Mouse (Mus musculus) forebrain, embryonic 12.5 days (tissue): ENCODE measurements around the gene Mfsd10. TPM values are rescaled to one million over a fixed set of nuclear protein-coding genes. Genes with fewer than 3 reads are reported as not detected.

ENCODE experiments used
- ATAC-seq: fragments of 200-750 bp; cut with Nextera tagmentation; 2 replicates; pipeline ENCODE4 v1.8.0; 2017; ENCODE audit warnings: moderate TSS enrichment; ENCODE audit not compliant: low FRiP score
- H3K27ac ChIP-seq: fragments of 300-500 bp; sonication (generic); 2 replicates; pipeline ENCODE4 v1.5.1; 2016; ENCODE audit warnings: mild to moderate bottlenecking
- H3K27me3 ChIP-seq: fragments of 300-500 bp; sonication (generic); 2 replicates; pipeline ENCODE4 v1.6.1; 2016; ENCODE audit warnings: mild to moderate bottlenecking
- H3K36me3 ChIP-seq: fragments of 300-500 bp; sonication (generic); replicated peaks from 2 replicates; pipeline ENCODE4 v1.6.1; 2016; ENCODE audit warnings: mild to moderate bottlenecking
- H3K4me1 ChIP-seq: fragments of 300-500 bp; sonication (generic); 2 replicates; pipeline ENCODE4 v1.6.1; 2016
- H3K4me2 ChIP-seq: fragments of 300-500 bp; sonication (generic); 2 replicates; pipeline ENCODE4 v1.6.1; 2016; ENCODE audit warnings: mild to moderate bottlenecking, moderate library complexity
- H3K4me3 ChIP-seq: fragments of 300-500 bp; sonication (generic); replicated peaks from 2 replicates; pipeline ENCODE4 v1.5.1; 2016; ENCODE audit warnings: mild to moderate bottlenecking
- H3K9ac ChIP-seq: fragments of 300-500 bp; sonication (generic); 2 replicates; pipeline ENCODE4 v1.6.1; 2016; ENCODE audit warnings: mild to moderate bottlenecking
- H3K9me3 ChIP-seq: fragments of 300-500 bp; sonication (generic); 2 replicates; pipeline ENCODE4 v1.6.1; 2016
- WGBS: fragments of 180-500 bp; shearing (Covaris S2); methylation state at CpG from one replicate; pipeline ENCODE4 v1.1.7; 2016; 5-methylcytosine and 5-hydroxymethylcytosine counted together
- polyA plus RNA-seq: library from polyadenylated mRNA; unstranded; fragments of >200 nt; fragmentation: Nextera tagmentation; extraction: Ambion mirVana; gene quantifications from 2 replicates; pipeline ENCODE4 v1.2.1, GENCODE M21; 2016

Gene Mfsd10
- polyA plus RNA-seq = 78.7 and 102 TPM in 2 replicates

DNA sequence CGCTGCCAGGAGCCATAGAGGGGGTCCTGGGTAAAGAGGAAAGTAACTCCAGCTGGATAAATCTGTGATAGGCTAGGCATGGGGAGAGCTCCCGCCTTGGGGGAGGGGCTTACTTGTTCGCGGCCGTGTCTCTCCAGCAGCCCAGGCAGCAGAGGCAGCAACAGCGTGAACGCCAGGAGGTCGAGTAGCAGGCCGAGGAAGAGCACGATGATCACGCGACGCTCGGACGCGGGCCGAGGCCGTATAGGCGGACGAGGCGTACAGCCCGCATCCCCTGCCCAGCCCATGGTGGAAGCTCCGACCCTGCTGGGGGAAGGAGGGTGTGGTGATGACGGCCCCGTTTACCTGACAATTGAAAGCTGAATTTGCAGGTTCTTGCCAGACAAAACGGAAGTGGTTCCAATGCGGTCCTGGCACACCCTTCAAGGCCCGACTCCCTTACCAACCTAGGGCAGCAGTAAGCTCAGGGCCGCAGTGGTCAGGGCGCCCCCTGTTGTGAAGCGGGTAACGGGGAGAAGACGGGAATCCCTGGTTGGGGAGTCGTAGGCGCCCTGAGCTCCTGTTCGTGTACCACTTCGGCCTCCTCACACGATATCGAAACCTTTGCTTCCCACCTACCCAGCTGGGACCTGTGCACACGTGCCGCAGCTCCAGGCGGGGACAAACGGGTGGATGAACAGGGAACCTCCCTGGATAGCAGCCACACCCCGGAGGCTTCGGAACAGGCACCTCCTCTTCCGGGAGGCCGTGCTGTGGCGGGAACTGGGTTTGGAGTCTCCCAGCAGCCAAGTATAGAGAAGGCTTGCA, at the start of gene Mfsd10:
TSS of gene Mfsd10 (minus strand) at position 732 of the 807 bp plus-strand sequence.
- peak within 1 kb of the TSS; percentile 55 for H3K4me3 ChIP-seq
- ATAC-seq = peak; percentile 92
- H3K9me3 ChIP-seq = no peaks in the 10 kb centered on the region
- H3K27ac ChIP-seq = peak within 1 kb of the TSS; percentile 72
- peak within 1 kb of the TSS; percentile 66 for H3K9ac ChIP-seq
- peak within 1 kb of the TSS; percentile 88 for H3K4me2 ChIP-seq
- under 1% methylated on average over 48 of the region's 48 CpGs for WGBS
- H3K36me3 ChIP-seq = peaks cover 82% of the 10 kb centered on the region
- H3K27me3 ChIP-seq = no peaks in the 10 kb centered on the region
- peaks cover 22% of the 10 kb centered on the region for H3K4me1 ChIP-seq

DNA sequence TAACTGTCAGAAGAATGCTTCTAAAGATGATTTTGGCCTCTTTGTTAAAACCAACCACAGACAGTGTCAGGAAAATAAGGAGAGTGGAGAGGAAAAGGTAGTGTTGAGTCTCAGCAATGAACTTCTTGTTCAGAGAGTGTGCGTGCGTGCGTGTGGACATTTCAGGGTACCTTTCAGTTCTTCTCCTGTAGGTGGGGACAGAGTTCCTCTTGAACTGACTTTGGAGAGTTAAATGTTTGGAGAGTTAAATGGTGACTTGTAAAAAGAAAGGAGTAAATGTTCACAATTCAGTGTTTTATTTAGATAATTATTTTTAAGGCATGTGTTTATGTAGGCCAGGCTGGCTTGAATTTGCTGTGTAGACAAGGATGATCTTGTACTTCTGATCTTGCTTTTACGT, 33.3 kb upstream of the Mfsd10 start:
- Histone ChIP-seq H3K36me3 (no peaks in the 10 kb centered on the region), H3K4me1 (no peaks in the 10 kb centered on the region), H3K9ac (no peak overlapping the region), H3K4me2 (no peak overlapping the region), H3K27ac (no peak overlapping the region), H3K27me3 (no peaks in the 10 kb centered on the region), H3K4me3 (no peak overlapping the region), H3K9me3 (no peaks in the 10 kb centered on the region)
- ATAC-seq = no peak
- 74% methylated on average over 4 of the region's 4 CpGs for WGBS

GRCm38 (mm10) chr5:34669493-34669892, 32.5 kb upstream of the Mfsd10 start:
- H3K9ac ChIP-seq = no peak overlapping the region
- H3K36me3 ChIP-seq = no peaks in the 10 kb centered on the region
- ATAC-seq = no peak
- H3K27me3 ChIP-seq = no peaks in the 10 kb centered on the region
- H3K27ac ChIP-seq = no peak overlapping the region
- H3K4me3 ChIP-seq = no peak overlapping the region
- H3K4me2 ChIP-seq = no peak overlapping the region
- no peaks in the 10 kb centered on the region for H3K9me3 ChIP-seq
- WGBS = 72% methylated on average over 2 of the region's 2 CpGs
- no peaks in the 10 kb centered on the region for H3K4me1 ChIP-seq

- no peak for ATAC-seq
- H3K36me3 ChIP-seq = no peaks in the 10 kb centered on the region
- H3K4me1 ChIP-seq = peaks cover 8% of the 10 kb centered on the region
- no peak overlapping the region for H3K27ac ChIP-seq
- H3K9me3 ChIP-seq = no peaks in the 10 kb centered on the region
- no peak overlapping the region for H3K4me3 ChIP-seq
- no peak overlapping the region for H3K4me2 ChIP-seq
- no peak overlapping the region for H3K9ac ChIP-seq
- H3K27me3 ChIP-seq = no peaks in the 10 kb centered on the region
- WGBS = 93% methylated on average over 2 of the region's 2 CpGs
These were observed 26.2 kb upstream of the Mfsd10 start for GRCm38 (mm10) chr5:34663231-34663630.

DNA sequence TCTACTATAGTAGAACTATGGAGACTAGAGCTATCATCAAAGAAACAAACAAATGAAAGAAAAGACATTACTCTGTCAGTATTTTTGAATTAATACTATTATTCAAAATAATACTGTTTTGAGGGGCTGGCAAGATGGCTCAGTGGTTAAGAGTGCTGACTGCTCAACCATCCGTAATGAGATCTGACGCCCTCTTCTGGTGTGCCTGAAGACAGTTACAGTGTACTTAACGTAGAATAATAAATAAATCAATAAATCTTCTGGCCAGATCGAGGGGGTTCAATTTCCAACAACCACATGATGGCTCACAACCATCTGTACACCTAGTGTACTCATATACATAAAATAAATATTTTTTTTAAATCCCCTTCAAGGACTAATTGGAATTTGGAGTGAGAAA, 24.9 kb upstream of the Mfsd10 start:
- no peaks in the 10 kb centered on the region for H3K27me3 ChIP-seq
- no peak overlapping the region for H3K27ac ChIP-seq
- H3K36me3 ChIP-seq = peaks cover 3% of the 10 kb centered on the region; the same call in 1 of the 2 replicates
- no peak overlapping the region for H3K9ac ChIP-seq
- H3K9me3 ChIP-seq = no peaks in the 10 kb centered on the region
- peaks cover 8% of the 10 kb centered on the region for H3K4me1 ChIP-seq
- H3K4me3 ChIP-seq = no peak overlapping the region
- ATAC-seq = no peak
- 86% methylated on average over 4 of the region's 4 CpGs for WGBS
- H3K4me2 ChIP-seq = no peak overlapping the region

GRCm38 (mm10) chr5:34660591-34661130, 23.6 kb upstream of the Mfsd10 start:
- ATAC-seq = no peak
- under 1% methylated on average over 57 of the region's 57 CpGs for WGBS
- peak overlapping the region; percentile 58 for H3K9ac ChIP-seq

GRCm38 (mm10) chr5:34659686-34660590, 22.9 kb upstream of the Mfsd10 start, which contains the start of the genes Nop14 and Grk4:
Gene Nop14, minus strand, starts transcription at chr5:34660148.
Gene Grk4, plus strand, starts transcription at chr5:34660379.
- peak within 1 kb of the TSS; percentile 63 for H3K4me3 ChIP-seq
- peak within 1 kb of the TSS; percentile 60 for H3K9ac ChIP-seq
- H3K4me2 ChIP-seq = peak within 1 kb of the TSS; percentile 70
- WGBS = under 1% methylated on average over 60 of the region's 60 CpGs
- H3K4me1 ChIP-seq = peaks cover 8% of the 10 kb centered on the region
- ATAC-seq = peak; percentile 100
- peak within 1 kb of the TSS; percentile 90 for H3K27ac ChIP-seq
- H3K36me3 ChIP-seq = peaks cover 21% of the 10 kb centered on the region
- H3K27me3 ChIP-seq = no peaks in the 10 kb centered on the region
- H3K9me3 ChIP-seq = no peaks in the 10 kb centered on the region

More at GRCm38 (mm10) chr5:34660591-34661130, 23.6 kb upstream of the Mfsd10 start:
- Histone ChIP-seq H3K4me3 (peak overlapping the region; percentile 63), H3K27ac (peak overlapping the region; percentile 90), H3K9me3 (no peaks in the 10 kb centered on the region), H3K4me1 (peaks cover 8% of the 10 kb centered on the region), H3K4me2 (peak overlapping the region; percentile 70), H3K27me3 (no peaks in the 10 kb centered on the region), H3K36me3 (peaks cover 13% of the 10 kb centered on the region)

GRCm38 (mm10) chr5:34657556-34657955, 20.5 kb upstream of the Mfsd10 start:
- H3K4me1 ChIP-seq = peaks cover 8% of the 10 kb centered on the region
- no peaks in the 10 kb centered on the region for H3K9me3 ChIP-seq
- no peak overlapping the region for H3K9ac ChIP-seq
- peaks cover 41% of the 10 kb centered on the region for H3K36me3 ChIP-seq
- ATAC-seq = no peak
- H3K4me2 ChIP-seq = no peak overlapping the region
- no peak overlapping the region for H3K4me3 ChIP-seq
- H3K27ac ChIP-seq = no peak overlapping the region
- H3K27me3 ChIP-seq = no peaks in the 10 kb centered on the region
- 95% methylated on average over 8 of the region's 8 CpGs for WGBS

- peaks cover 8% of the 10 kb centered on the region for H3K4me1 ChIP-seq
- H3K9me3 ChIP-seq = no peaks in the 10 kb centered on the region
- H3K36me3 ChIP-seq = peaks cover 68% of the 10 kb centered on the region
- no peak overlapping the region for H3K9ac ChIP-seq
- H3K4me3 ChIP-seq = no peak overlapping the region
- H3K27ac ChIP-seq = no peak overlapping the region
- H3K27me3 ChIP-seq = no peaks in the 10 kb centered on the region
- WGBS = 95% methylated on average over 9 of the region's 9 CpGs
- H3K4me2 ChIP-seq = no peak overlapping the region
- no peak for ATAC-seq
These were observed 17.9 kb upstream of the Mfsd10 start for GRCm38 (mm10) chr5:34654881-34655280.

DNA sequence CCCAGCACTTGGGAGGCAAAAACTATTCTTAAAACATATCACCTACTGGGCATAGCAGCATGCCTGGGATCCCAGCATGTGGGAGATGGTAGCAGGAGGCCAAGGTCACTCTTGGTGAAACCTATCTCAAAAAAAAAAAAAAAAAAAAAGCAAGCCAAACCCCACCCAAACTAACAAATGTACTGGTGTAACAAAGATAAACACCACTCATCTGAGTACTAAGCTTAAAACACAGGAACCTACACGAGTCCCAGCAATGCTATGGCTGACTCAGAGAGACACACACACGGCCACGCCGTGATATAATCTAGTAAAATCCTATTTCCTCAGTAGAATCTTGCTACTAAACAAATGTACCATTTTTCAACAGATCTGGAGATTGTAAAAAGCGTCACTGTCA, 15.9 kb upstream of the Mfsd10 start:
- Histone ChIP-seq H3K4me3 (no peak overlapping the region), H3K4me1 (no peaks in the 10 kb centered on the region), H3K36me3 (peaks cover 87% of the 10 kb centered on the region), H3K9me3 (no peaks in the 10 kb centered on the region), H3K4me2 (no peak overlapping the region), H3K9ac (no peak overlapping the region), H3K27me3 (no peaks in the 10 kb centered on the region), H3K27ac (no peak overlapping the region)
- 94% methylated on average over 5 of the region's 5 CpGs for WGBS
- ATAC-seq = no peak

DNA sequence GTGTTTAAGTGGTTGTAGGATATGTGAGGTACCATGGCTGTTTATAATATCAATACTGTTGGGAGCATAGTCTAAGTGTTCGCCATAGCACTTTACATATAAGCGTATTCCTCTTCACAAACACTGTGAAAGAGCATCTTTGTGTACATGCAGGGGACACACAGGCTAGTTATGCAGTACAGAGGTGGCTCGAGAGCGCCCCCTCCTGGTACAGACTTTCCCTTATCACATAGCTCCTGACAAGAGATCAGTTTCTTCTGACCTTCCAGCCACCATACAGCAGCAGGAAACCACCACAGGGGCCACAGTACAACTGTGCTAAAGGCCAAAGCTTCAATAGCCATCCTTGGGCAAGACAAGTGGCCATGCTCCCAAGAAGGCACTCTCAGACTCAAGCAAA, 10.6 kb upstream of the Mfsd10 start:
- no peak overlapping the region for H3K9ac ChIP-seq
- H3K9me3 ChIP-seq = no peaks in the 10 kb centered on the region
- no peak for ATAC-seq
- H3K27ac ChIP-seq = no peak overlapping the region
- H3K36me3 ChIP-seq = peaks cover 98% of the 10 kb centered on the region
- no peak overlapping the region for H3K4me2 ChIP-seq
- 54% methylated on average over 4 of the region's 4 CpGs for WGBS
- H3K4me3 ChIP-seq = no peak overlapping the region
- no peaks in the 10 kb centered on the region for H3K27me3 ChIP-seq
- H3K4me1 ChIP-seq = no peaks in the 10 kb centered on the region

- no peak overlapping the region for H3K27ac ChIP-seq
- H3K27me3 ChIP-seq = no peaks in the 10 kb centered on the region
- H3K4me2 ChIP-seq = no peak overlapping the region
- no peaks in the 10 kb centered on the region for H3K9me3 ChIP-seq
- no peak for ATAC-seq
- H3K4me3 ChIP-seq = no peak overlapping the region
- no peaks in the 10 kb centered on the region for H3K4me1 ChIP-seq
- no peak overlapping the region for H3K9ac ChIP-seq
- peaks cover 92% of the 10 kb centered on the region for H3K36me3 ChIP-seq
- 74% methylated on average over 5 of the region's 5 CpGs for WGBS
These were observed 5.9 kb upstream of the Mfsd10 start for GRCm38 (mm10) chr5:34642932-34643331.
